Mouse (Mus musculus) limb, embryonic 14.5 days (tissue): Measurements from ENCODE around the gene Nt5dc2. TPM values are rescaled to one million over a fixed set of nuclear protein-coding genes. Genes with fewer than 3 reads are reported as not detected.

Experiments
- ATAC-seq: fragments of 200-750 bp; cut with Nextera tagmentation; 2 replicates; pipeline ENCODE4 v1.8.0; 2017; ENCODE audit warnings: low read depth, moderate number of reproducible peaks, moderate TSS enrichment; ENCODE audit not compliant: low FRiP score
- DNase-seq: peaks from one replicate; pipeline ENCODE4 v3.0.0-alpha.2; 2015; ENCODE audit warnings: low spot score
- H3K27ac ChIP-seq: fragments of 300-500 bp; sonication (generic); replicated peaks from 2 replicates; pipeline ENCODE4 v1.5.1; 2014; ENCODE audit warnings: low read depth, mild to moderate bottlenecking, low read length, moderate library complexity, mixed read lengths
- H3K27me3 ChIP-seq: fragments of 300-500 bp; sonication (generic); 2 replicates; pipeline ENCODE4 v1.6.1; 2014; ENCODE audit warnings: low read length, mixed read lengths; ENCODE audit not compliant: control insufficient read depth, insufficient read depth
- H3K36me3 ChIP-seq: fragments of 300-500 bp; sonication (generic); 2 replicates; pipeline ENCODE4 v1.6.1; 2014; ENCODE audit warnings: mild to moderate bottlenecking, low read length, moderate library complexity, mixed read lengths; ENCODE audit not compliant: control insufficient read depth, insufficient read depth
- H3K4me1 ChIP-seq: fragments of 300-500 bp; sonication (generic); 2 replicates; pipeline ENCODE4 v1.6.1; 2014; ENCODE audit warnings: antibody characterized with exemption, low read length, mixed read lengths; ENCODE audit not compliant: control insufficient read depth, insufficient read depth
- H3K4me2 ChIP-seq: fragments of 300-500 bp; sonication (generic); replicated peaks from 2 replicates; pipeline ENCODE4 v1.6.1; 2014; ENCODE audit warnings: low read depth, mild to moderate bottlenecking, low read length, moderate library complexity; ENCODE audit not compliant: severe bottlenecking
- H3K4me3 ChIP-seq: fragments of 300-500 bp; sonication (generic); replicated peaks from 2 replicates; pipeline ENCODE4 v1.5.1; 2014; ENCODE audit warnings: low read length
- H3K9ac ChIP-seq: fragments of 300-500 bp; sonication (generic); 2 replicates; pipeline ENCODE4 v1.6.1; 2014; ENCODE audit warnings: mild to moderate bottlenecking, low read depth, low read length, moderate library complexity; ENCODE audit not compliant: severe bottlenecking
- H3K9me3 ChIP-seq: fragments of 300-500 bp; sonication (generic); 2 replicates; pipeline ENCODE4 v1.6.1; 2016; ENCODE audit warnings: low read length; ENCODE audit not compliant: control insufficient read depth
- POLR2A ChIP-seq: fragments of 200-500 bp; IDR thresholded peaks from 2 replicates; pipeline ENCODE4 v1.8.0; 2012; ENCODE audit warnings: inconsistent platforms, mild to moderate bottlenecking, moderate library complexity, borderline replicate concordance; ENCODE audit not compliant: insufficient read depth, insufficient read length; ENCODE audit errors: extremely low read depth
- WGBS: fragments of 180-500 bp; shearing (Covaris S2); extraction: QIAGEN DNeasy Blood & Tissue Kit; methylation state at CpG from one replicate; pipeline ENCODE4 v1.1.7; 2014; 5-methylcytosine and 5-hydroxymethylcytosine counted together
- polyA plus RNA-seq, 2 experiments: library from polyadenylated mRNA; depleted of rRNA in 1 of 2; stranded (reverse) in 1 of 2; unstranded in 1 of 2; fragments of >200 nt; fragmentation: Nextera tagmentation in 1 of 2; extraction: Ambion mirVana in 1 of 2; gene quantifications; 2 replicates each; pipeline versions ENCODE4 v1.2.1 to v1.2.3; 2012 to 2014

Nt5dc2 gene
- polyA plus RNA-seq, 2 experiments: 357 to 361 TPM

DNA sequence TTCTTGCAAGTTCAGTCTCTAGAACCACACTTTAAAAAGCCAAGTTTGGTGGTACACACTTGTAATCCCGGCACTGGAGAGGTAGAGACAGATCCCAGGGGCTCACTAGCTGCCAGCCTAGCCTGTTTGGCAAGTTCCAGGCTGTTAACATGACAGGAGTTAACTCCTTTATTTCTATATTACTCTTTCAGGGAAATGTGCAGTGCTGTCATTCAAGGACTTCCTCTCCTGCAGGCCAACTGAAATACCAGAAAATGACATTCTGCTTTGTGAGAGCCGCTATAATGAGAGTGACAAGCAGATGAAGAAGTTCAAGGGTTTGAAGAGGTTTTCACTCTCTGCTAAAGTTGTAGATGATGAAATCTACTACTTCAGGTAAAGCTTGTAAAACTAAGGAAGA is 25.7 kb upstream of the Nt5dc2 start:
- no peak overlapping the region for H3K27ac ChIP-seq
- no peak for TF ChIP-seq POLR2A
- WGBS: 81% methylated on average over 2 of the region's 2 CpGs
- peaks cover 69% of the 10 kb centered on the region for H3K36me3 ChIP-seq
- H3K9me3 ChIP-seq: no peaks in the 10 kb centered on the region
- no peaks in the 10 kb centered on the region for H3K27me3 ChIP-seq
- H3K4me2 ChIP-seq: no peak overlapping the region
- ATAC-seq (no peak), DNase-seq (no peak)
- H3K9ac ChIP-seq: no peak overlapping the region
- H3K4me1 ChIP-seq: no peaks in the 10 kb centered on the region
- no peak overlapping the region for H3K4me3 ChIP-seq

DNA sequence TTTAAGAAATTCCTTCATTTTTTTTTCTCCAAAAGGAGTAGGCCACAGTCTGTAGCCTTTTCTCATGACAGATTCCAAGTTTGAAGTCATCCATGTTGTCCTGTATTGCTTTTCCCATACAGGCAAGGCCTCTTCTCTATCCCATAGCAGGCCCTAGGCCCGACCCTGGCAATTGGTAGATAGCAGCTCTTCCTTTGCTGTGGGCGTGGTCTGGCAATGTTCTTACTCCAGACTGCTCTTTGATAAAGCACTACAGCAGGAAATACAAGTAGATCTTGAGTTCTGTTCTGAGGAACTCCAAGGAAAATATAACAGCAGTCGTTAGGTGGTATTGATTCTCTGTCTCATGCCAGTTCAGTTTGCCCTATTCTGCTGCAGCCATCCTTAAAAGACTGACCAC is 20.2 kb upstream of the Nt5dc2 start:
- no peaks in the 10 kb centered on the region for H3K27me3 ChIP-seq
- H3K36me3 ChIP-seq: peaks cover 90% of the 10 kb centered on the region
- H3K4me3 ChIP-seq: no peak overlapping the region
- no peak overlapping the region for H3K27ac ChIP-seq
- 87% methylated on average over 3 of the region's 3 CpGs for WGBS
- H3K9me3 ChIP-seq: no peaks in the 10 kb centered on the region
- no peak overlapping the region for H3K9ac ChIP-seq
- ATAC-seq: no peak
- no peaks in the 10 kb centered on the region for H3K4me1 ChIP-seq
- H3K4me2 ChIP-seq: no peak overlapping the region
- no peak for TF ChIP-seq POLR2A
- no peak for DNase-seq

DNA sequence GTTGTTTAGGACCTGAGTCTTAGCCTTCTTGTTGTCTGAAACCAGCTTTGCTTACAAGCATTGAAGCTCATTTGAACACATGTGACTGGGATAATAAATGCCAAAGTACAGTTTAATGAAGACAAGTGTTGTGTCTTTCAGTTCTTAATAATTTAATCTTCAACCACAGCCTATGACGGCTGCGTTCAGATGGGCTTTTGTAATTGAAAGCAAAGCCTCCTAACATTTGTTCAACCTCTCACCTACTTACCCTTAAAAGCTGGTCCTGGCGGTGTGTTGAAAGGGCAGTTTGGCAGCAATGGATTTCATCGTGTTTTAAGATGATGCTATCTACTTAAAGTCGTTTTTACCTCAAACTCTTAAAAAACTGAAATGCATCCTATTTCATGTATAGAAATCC is 18.7 kb upstream of the Nt5dc2 start:
- Histone ChIP-seq H3K4me3 (no peak overlapping the region), H3K9me3 (no peaks in the 10 kb centered on the region), H3K27me3 (no peaks in the 10 kb centered on the region), H3K36me3 (peaks cover 90% of the 10 kb centered on the region), H3K4me1 (no peaks in the 10 kb centered on the region), H3K27ac (no peak overlapping the region), H3K9ac (no peak overlapping the region), H3K4me2 (no peak overlapping the region)
- DNase-seq (no peak), ATAC-seq (no peak)
- TF ChIP-seq POLR2A: no peak
- 85% methylated on average over 5 of the region's 5 CpGs for WGBS

DNA sequence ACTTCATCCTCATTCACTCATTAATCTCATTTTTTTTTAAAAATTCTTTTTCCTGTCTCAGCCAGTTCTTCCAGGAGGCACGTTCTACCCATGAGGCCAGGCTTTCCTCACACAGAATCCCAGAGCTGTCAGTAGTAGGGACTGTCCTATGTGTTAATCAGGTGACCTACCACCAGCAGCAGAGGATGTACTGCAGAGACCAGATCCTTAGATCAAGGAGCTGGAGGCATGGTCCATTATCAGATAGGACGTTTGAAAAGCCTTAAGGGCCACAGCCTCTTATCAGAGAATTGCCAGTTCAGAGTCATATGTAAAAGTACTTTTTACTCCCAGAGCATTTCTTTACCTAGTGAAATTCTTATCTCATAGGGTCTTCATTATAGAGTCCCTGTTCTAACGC is 16.8 kb upstream of the Nt5dc2 start:
- no peaks in the 10 kb centered on the region for H3K9me3 ChIP-seq
- H3K4me2 ChIP-seq: no peak overlapping the region
- H3K27me3 ChIP-seq: no peaks in the 10 kb centered on the region
- peaks cover 88% of the 10 kb centered on the region for H3K36me3 ChIP-seq
- no peak for TF ChIP-seq POLR2A
- no peaks in the 10 kb centered on the region for H3K4me1 ChIP-seq
- ATAC-seq (no peak), DNase-seq (no peak)
- H3K9ac ChIP-seq: no peak overlapping the region
- no peak overlapping the region for H3K4me3 ChIP-seq
- no peak overlapping the region for H3K27ac ChIP-seq
- 80% methylated on average over 3 of the region's 3 CpGs for WGBS

DNA sequence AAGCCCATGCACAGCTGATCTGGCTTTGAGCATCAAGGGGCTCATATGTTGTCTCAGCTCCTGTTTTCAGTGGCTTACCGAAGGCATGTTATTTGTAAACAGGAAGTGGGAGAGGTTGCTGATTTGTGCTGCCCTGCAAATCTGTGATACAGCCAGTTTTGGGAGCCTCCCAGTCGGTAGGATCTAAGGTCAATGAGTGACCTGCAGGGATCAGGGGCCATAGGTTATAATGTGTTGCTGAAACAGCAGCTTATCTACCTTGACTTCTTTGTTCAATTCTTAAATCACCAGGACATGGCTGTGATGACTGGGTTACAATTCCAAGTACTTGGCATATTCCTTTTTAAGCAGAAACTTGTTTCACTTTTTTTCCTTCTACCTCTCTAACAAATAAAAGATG is 15.3 kb upstream of the Nt5dc2 start:
- no peaks in the 10 kb centered on the region for H3K27me3 ChIP-seq
- no peak overlapping the region for H3K4me2 ChIP-seq
- WGBS: 62% methylated on average over 2 of the region's 2 CpGs
- no peak overlapping the region for H3K4me3 ChIP-seq
- H3K9me3 ChIP-seq: no peaks in the 10 kb centered on the region
- H3K9ac ChIP-seq: no peak overlapping the region
- no peak for TF ChIP-seq POLR2A
- DNase-seq (no peak), ATAC-seq (no peak)
- H3K27ac ChIP-seq: no peak overlapping the region
- H3K4me1 ChIP-seq: no peaks in the 10 kb centered on the region
- H3K36me3 ChIP-seq: peaks cover 82% of the 10 kb centered on the region
